Mouse (Mus musculus) MEL (cell line): ENCODE results near the gene Mipol1. TPM values are rescaled to one million over a fixed set of nuclear protein-coding genes. Genes with fewer than 3 reads are reported as not detected.

Experiments
- DNase-seq: peaks from one replicate; pipeline ENCODE4 v3.0.0; 2011; ENCODE audit warnings: low read depth, low spot score
- H3K27ac ChIP-seq: 2 replicates; pipeline ENCODE4 v1.5.1; 2012; ENCODE audit warnings: low read depth, mild to moderate bottlenecking, control low read depth, low read length, moderate library complexity; ENCODE audit not compliant: control insufficient read depth
- H3K27me3 ChIP-seq, 2 experiments: fragments of 150-350 bp in 1 of 2; sonication (generic) in 1 of 2; 2 replicates each; pipeline ENCODE4 v1.6.1; 2012; ENCODE audit warnings: low read length in 2 of 2, mild to moderate bottlenecking in 2 of 2, improper control_type of control experiment in 1 of 2, moderate library complexity in 1 of 2; ENCODE audit not compliant: insufficient read depth in 2 of 2, control insufficient read depth in 1 of 2
- H3K36me3 ChIP-seq, 2 experiments: 2 replicates each; pipeline ENCODE4 v1.6.1; 2012 to 2014; ENCODE audit warnings: low read length in 2 of 2, improper control_type of control experiment in 1 of 2, inconsistent platforms in 1 of 2, mild to moderate bottlenecking in 1 of 2; ENCODE audit not compliant: insufficient read depth in 2 of 2, control insufficient read depth in 1 of 2
- H3K4me1 ChIP-seq, 2 experiments: fragments of 150-350 bp in 1 of 2; sonication (generic) in 1 of 2; 2 replicates each; pipeline ENCODE4 v1.6.1; 2012; ENCODE audit warnings: low read length in 2 of 2, improper control_type of control experiment in 1 of 2, mild to moderate bottlenecking in 1 of 2; ENCODE audit not compliant: insufficient read depth in 2 of 2, control insufficient read depth in 1 of 2
- H3K4me3 ChIP-seq, 2 experiments: fragments of 150-350 bp in 1 of 2; sonication (generic) in 1 of 2; 2 replicates each; pipeline ENCODE4 v1.5.1; 2012; ENCODE audit warnings: low read depth in 2 of 2, low read length in 2 of 2, mild to moderate bottlenecking in 2 of 2, moderate library complexity in 2 of 2, control low read depth in 1 of 2, improper control_type of control experiment in 1 of 2; ENCODE audit not compliant: control insufficient read depth in 1 of 2, insufficient read depth in 1 of 2
- H3K79me2 ChIP-seq: 2 replicates; pipeline ENCODE4 v1.6.1; 2012; ENCODE audit warnings: mild to moderate bottlenecking, low read length, moderate library complexity; ENCODE audit not compliant: control insufficient read depth, poor library complexity, insufficient read depth
- H3K9ac ChIP-seq: 2 replicates; pipeline ENCODE4 v1.6.1; 2012; ENCODE audit warnings: low read depth, mild to moderate bottlenecking, control low read depth, low read length, moderate library complexity; ENCODE audit not compliant: control insufficient read depth, poor library complexity, severe bottlenecking
- H3K9me3 ChIP-seq: fragments of 150-350 bp; sonication (generic); replicated peaks from 2 replicates; pipeline ENCODE4 v1.6.1; 2012; ENCODE audit warnings: mild to moderate bottlenecking, low read length, improper control_type of control experiment, moderate library complexity; ENCODE audit not compliant: insufficient read depth
- BHLHE40 ChIP-seq: IDR thresholded peaks from 2 replicates; pipeline ENCODE4 v1.6.1; 2012; ENCODE audit warnings: low read depth, mild to moderate bottlenecking, inconsistent platforms, low read length, improper control_type of control experiment, borderline replicate concordance
- CHD1 ChIP-seq: IDR thresholded peaks from 2 replicates; pipeline ENCODE4 v1.6.1; 2012; ENCODE audit warnings: low read depth, mild to moderate bottlenecking, inconsistent platforms, low read length, improper control_type of control experiment
- CHD2 ChIP-seq: IDR thresholded peaks from 2 replicates; pipeline ENCODE4 v1.6.1; 2011; ENCODE audit warnings: low read length, improper control_type of control experiment
- CTCF ChIP-seq, 3 experiments: IDR thresholded peaks in 2 of 3; conservative IDR thresholded peaks in 1 of 3; 2 replicates each; pipeline ENCODE4 v1.5.1; 2011 to 2012; ENCODE audit warnings: low read length in 3 of 3, low read depth in 2 of 3, mild to moderate bottlenecking in 2 of 3, improper control_type of control experiment in 1 of 3, inconsistent platforms in 1 of 3, mixed read lengths in 1 of 3, moderate library complexity in 1 of 3; ENCODE audit not compliant: control insufficient read depth in 1 of 3, insufficient read depth in 1 of 3, poor library complexity in 1 of 3, severe bottlenecking in 1 of 3
- E2F4 ChIP-seq: IDR thresholded peaks from 2 replicates; pipeline ENCODE4 v1.6.1; 2011; ENCODE audit warnings: low read depth, low read length, improper control_type of control experiment, borderline replicate concordance
- EP300 ChIP-seq, 2 experiments: IDR thresholded peaks; 2 replicates each; pipeline ENCODE4 v1.6.1; 2011; ENCODE audit warnings: improper control_type of control experiment in 2 of 2, low read length in 2 of 2, low read depth in 1 of 2, mild to moderate bottlenecking in 1 of 2
- ETS1 ChIP-seq: IDR thresholded peaks from 2 replicates; pipeline ENCODE4 v1.6.1; 2012; ENCODE audit warnings: low read depth, mild to moderate bottlenecking, inconsistent platforms, low read length, improper control_type of control experiment, moderate library complexity
- GATA1 ChIP-seq: IDR thresholded peaks from 2 replicates; pipeline ENCODE4 v1.6.1; 2011; ENCODE audit warnings: low read depth, low read length, improper control_type of control experiment
- HCFC1 ChIP-seq: IDR thresholded peaks from 2 replicates; pipeline ENCODE4 v1.6.1; 2012; ENCODE audit warnings: low read depth, mild to moderate bottlenecking, inconsistent platforms, low read length, improper control_type of control experiment, moderate library complexity
- KAT2A ChIP-seq: conservative IDR thresholded peaks from 2 replicates; pipeline ENCODE4 v1.6.1; 2012; ENCODE audit warnings: low read depth, low read length, improper control_type of control experiment, inconsistent platforms
- MAFK ChIP-seq: IDR thresholded peaks from 2 replicates; pipeline ENCODE4 v1.6.1; 2011; ENCODE audit warnings: low read depth, mild to moderate bottlenecking, low read length, improper control_type of control experiment, borderline replicate concordance
- MAX ChIP-seq: IDR thresholded peaks from 2 replicates; pipeline ENCODE4 v1.6.1; 2011; ENCODE audit warnings: low read length, improper control_type of control experiment
- MAZ ChIP-seq: IDR thresholded peaks from 2 replicates; pipeline ENCODE4 v1.6.1; 2012; ENCODE audit warnings: low read depth, mild to moderate bottlenecking, inconsistent platforms, low read length, improper control_type of control experiment
- MEF2A ChIP-seq: IDR thresholded peaks from 2 replicates; pipeline ENCODE4 v1.6.1; 2014; ENCODE audit warnings: low read depth, mild to moderate bottlenecking, inconsistent platforms, low read length, improper control_type of control experiment; ENCODE audit not compliant: poor library complexity, insufficient replicate concordance, severe bottlenecking; ENCODE audit errors: extremely low read depth
- MXI1 ChIP-seq: IDR thresholded peaks from 2 replicates; pipeline ENCODE4 v1.6.1; 2011; ENCODE audit warnings: mild to moderate bottlenecking, low read depth, low read length, improper control_type of control experiment
- MYB ChIP-seq: IDR thresholded peaks from 2 replicates; pipeline ENCODE4 v1.6.1; 2011; ENCODE audit warnings: mild to moderate bottlenecking, low read depth, low read length, improper control_type of control experiment
- MYC ChIP-seq: IDR thresholded peaks from 2 replicates; pipeline ENCODE4 v1.6.1; 2011; ENCODE audit warnings: low read depth, mild to moderate bottlenecking, low read length, improper control_type of control experiment, moderate library complexity
- NELFE ChIP-seq: IDR thresholded peaks from 2 replicates; pipeline ENCODE4 v1.6.1; 2011; ENCODE audit warnings: low read depth, low read length, improper control_type of control experiment
- NRF1 ChIP-seq: IDR thresholded peaks from 2 replicates; pipeline ENCODE4 v1.6.1; 2014; ENCODE audit warnings: low read depth, mild to moderate bottlenecking, inconsistent platforms, low read length, improper control_type of control experiment, moderate library complexity; ENCODE audit not compliant: poor library complexity, insufficient read depth, severe bottlenecking
- POLR2A ChIP-seq, 2 experiments: IDR thresholded peaks; 2 replicates each; pipeline ENCODE4 v1.6.1; 2011 to 2012; ENCODE audit warnings: low read length in 2 of 2, mild to moderate bottlenecking in 2 of 2, control low read depth in 1 of 2, improper control_type of control experiment in 1 of 2, low read depth in 1 of 2, moderate library complexity in 1 of 2; ENCODE audit not compliant: control insufficient read depth in 1 of 2, insufficient read depth in 1 of 2, poor library complexity in 1 of 2
- POLR2AphosphoS5 ChIP-seq: IDR thresholded peaks from 2 replicates; pipeline ENCODE4 v1.6.1; 2012; ENCODE audit warnings: low read depth, borderline replicate concordance, mild to moderate bottlenecking, inconsistent platforms, low read length, moderate library complexity, mixed read lengths
- SIN3A ChIP-seq: IDR thresholded peaks from 2 replicates; pipeline ENCODE4 v1.6.1; 2012; ENCODE audit warnings: low read length, improper control_type of control experiment, inconsistent platforms
- SMC3 ChIP-seq: IDR thresholded peaks from 2 replicates; pipeline ENCODE4 v1.6.1; 2011; ENCODE audit warnings: low read depth, low read length, improper control_type of control experiment
- USF1 ChIP-seq: IDR thresholded peaks from 2 replicates; pipeline ENCODE4 v1.6.1; 2014; ENCODE audit warnings: low read depth, mild to moderate bottlenecking, inconsistent platforms, low read length, improper control_type of control experiment, moderate library complexity
- ZC3H11A ChIP-seq: IDR thresholded peaks from 2 replicates; pipeline ENCODE4 v1.6.1; 2012; ENCODE audit warnings: low read depth, mild to moderate bottlenecking, inconsistent platforms, low read length, improper control_type of control experiment
- ZKSCAN1 ChIP-seq: IDR thresholded peaks from 2 replicates; pipeline ENCODE4 v1.6.1; 2012; ENCODE audit warnings: low read depth, mild to moderate bottlenecking, inconsistent platforms, low read length, improper control_type of control experiment, moderate library complexity
- ZMIZ1 ChIP-seq: IDR thresholded peaks from 2 replicates; pipeline ENCODE4 v1.6.1; 2012; ENCODE audit warnings: low read depth, mild to moderate bottlenecking, inconsistent platforms, low read length, improper control_type of control experiment, moderate library complexity
- polyA plus RNA-seq, 2 experiments: library from polyadenylated mRNA; stranded (reverse) in 1 of 2; unstranded in 1 of 2; fragments of >175 nt in 1 of 2; fragments of >200 nt in 1 of 2; gene quantifications; 2 replicates each; pipeline versions ENCODE4 v1.2.1 to v1.2.4; 2012; ENCODE audit warnings: low replicate concordance in 2 of 2, low read depth in 1 of 2; ENCODE audit not compliant: insufficient read length in 2 of 2, insufficient read depth in 1 of 2, missing spikeins in 1 of 2
- total RNA-seq: library from RNA; depleted of rRNA; stranded (reverse); fragments of 300-350 nt; gene quantifications from 2 replicates; pipeline ENCODE4 v1.2.3, GENCODE M21; 2012

Mipol1 gene
- total and polyA plus RNA-seq, 3 experiments, result 4.0 to 8.3 TPM; not detected in 1

DNA sequence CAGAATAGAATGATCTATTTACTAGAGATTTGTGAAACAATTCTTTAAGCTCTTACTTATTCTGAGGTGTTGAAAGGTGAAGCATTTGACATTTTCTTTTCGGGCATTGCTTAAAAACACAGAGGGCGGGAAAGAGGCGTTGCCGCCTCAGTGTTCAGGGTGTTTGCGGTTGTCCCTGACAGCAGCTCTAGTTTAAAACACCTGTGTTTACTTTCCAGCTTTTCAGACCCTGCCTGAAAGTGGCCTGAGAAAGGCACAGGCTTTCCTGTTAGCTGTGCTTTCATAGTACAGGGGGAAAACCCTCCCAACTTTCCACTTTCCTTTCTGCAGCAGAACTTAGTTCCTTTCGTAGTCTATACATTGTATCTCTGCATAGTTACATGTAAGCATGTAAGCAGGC is 152.6 kb downstream of the Mipol1 start:
- Histone ChIP-seq H3K27ac (no peak overlapping the region), H3K79me2 (no peaks in the 10 kb centered on the region), H3K4me3 (no peak overlapping the region), H3K9me3 (no peaks in the 10 kb centered on the region), H3K4me1 (no peaks in the 10 kb centered on the region)
- DNase-seq, result no peak
- TF ChIP-seq MAZ (no peak), USF1 (no peak), CHD1 (no peak), E2F4 (no peak), MAX (no peak), SMC3 (no peak), MXI1 (no peak), SIN3A (no peak), GATA1 (no peak), ETS1 (no peak), ZMIZ1 (no peak), MYC (no peak), ZKSCAN1 (no peak), NELFE (no peak), NRF1 (no peak)
- TF ChIP-seq, all 39 proteins: peak for 0
- H3K27me3 ChIP-seq, result no peaks in the 10 kb centered on the region
- H3K36me3 ChIP-seq, result no peaks in the 10 kb centered on the region
- no peak overlapping the region for H3K9ac ChIP-seq

DNA sequence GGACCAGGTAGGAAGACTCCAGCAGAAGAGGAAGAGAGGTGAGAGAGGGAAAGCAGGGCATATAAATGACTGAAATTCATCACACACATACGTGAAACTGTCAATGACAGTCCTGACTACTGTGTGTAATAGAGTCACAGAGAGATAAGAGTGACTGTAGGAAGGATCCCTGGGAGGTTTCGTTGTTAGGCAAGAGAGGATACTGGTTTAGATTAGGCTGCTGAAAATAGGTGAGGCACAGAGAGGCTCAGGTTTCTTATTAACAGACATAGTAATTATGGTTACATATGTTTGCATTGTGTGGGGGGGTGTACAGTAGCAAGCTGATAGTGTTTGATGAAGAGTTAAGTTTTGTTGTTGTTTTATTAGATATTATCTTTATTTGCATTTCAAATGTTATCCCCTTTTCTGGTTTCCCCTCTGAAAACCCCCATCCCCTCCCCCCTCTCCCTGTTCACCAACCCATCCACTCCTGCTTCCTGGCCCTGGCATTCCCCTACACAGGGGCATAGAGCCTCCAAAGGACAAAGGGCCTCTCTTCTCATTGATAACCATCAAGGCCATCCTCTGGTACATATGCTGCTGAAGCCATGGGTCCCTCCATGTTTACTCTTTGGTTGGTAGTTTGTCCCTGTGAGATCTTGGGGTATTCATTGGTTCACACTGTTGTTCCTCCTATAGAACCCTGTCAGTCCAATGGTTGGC is 157.5 kb downstream of the Mipol1 start:
- no peaks in the 10 kb centered on the region for H3K27me3 ChIP-seq
- H3K36me3 ChIP-seq, result no peaks in the 10 kb centered on the region
- H3K4me3 ChIP-seq, result no peak overlapping the region
- no peak for TF ChIP-seq POLR2A (IDR thresholded peaks at IDR 0.05; ENCODE audit: control insufficient read depth in 1 of 2, insufficient read depth in 1 of 2, low read depth in 1 of 2, low read length in 2 of 2, poor library complexity in 1 of 2)
- TF ChIP-seq ZC3H11A, result no peak
- no peak for TF ChIP-seq MAFK
- no peak for TF ChIP-seq MEF2A
- TF ChIP-seq GATA1, result no peak
- no peak for TF ChIP-seq USF1
- TF ChIP-seq NELFE, result no peak
- TF ChIP-seq POLR2AphosphoS5, result no peak
- TF ChIP-seq EP300 (IDR thresholded peaks at IDR 0.05; ENCODE audit: low read depth in 1 of 2, low read length in 2 of 2), result no peak
- TF ChIP-seq CTCF (IDR thresholded peaks at IDR 0.05 in 2 of 3, conservative IDR thresholded peaks at IDR 0.05 in 1 of 3; ENCODE audit: control insufficient read depth in 1 of 3, insufficient read depth in 1 of 3, low read depth in 2 of 3, low read length in 3 of 3, poor library complexity in 1 of 3, severe bottlenecking in 1 of 3), result no peak
- no peak for TF ChIP-seq MYB
- no peak for TF ChIP-seq CHD2
- TF ChIP-seq BHLHE40, result no peak
- no peak for TF ChIP-seq NRF1
- no peak for TF ChIP-seq MYC
- TF ChIP-seq SMC3, result no peak
- no peak for TF ChIP-seq HCFC1
- TF ChIP-seq KAT2A, result no peak
- no peak for TF ChIP-seq ETS1
- TF ChIP-seq, all 39 proteins: peak for 0
- Histone ChIP-seq H3K9ac (no peak overlapping the region), H3K27ac (no peak overlapping the region), H3K4me1 (no peaks in the 10 kb centered on the region), H3K79me2 (no peaks in the 10 kb centered on the region), H3K9me3 (no peaks in the 10 kb centered on the region)
- DNase-seq, result no peak
